Mouse (Mus musculus) spleen, adult 2 months (tissue): ENCODE measurements around the gene Pcgf2.

Experiments
- CTCF ChIP-seq: fragments of 200-500 bp; IDR thresholded peaks from 2 replicates; pipeline ENCODE4 v1.5.1; 2011; ENCODE audit warnings: mild to moderate bottlenecking, inconsistent platforms; ENCODE audit not compliant: insufficient read depth, insufficient read length, insufficient replicate concordance; ENCODE audit errors: extremely low read depth
- POLR2A ChIP-seq: fragments of 200-500 bp; IDR thresholded peaks from 2 replicates; pipeline ENCODE4 v1.6.1; 2011; ENCODE audit warnings: low read depth, low read length, inconsistent platforms

GRCm38 (mm10) chr11:97685613-97686321 lies 14.5 kb downstream of the Pcgf2 start, which contains the start of gene Cisd3:
- no peak for TF ChIP-seq CTCF
- TF ChIP-seq POLR2A = peak; percentile 72
